9 mouse cellular contexts compared by ENCODE assay signal in genomic region chr10:39506831-39507230, GRCm38 (mm10).
DNase-seq lines count a peak whose midpoint lies in the region; ATAC-seq lines count a peak whose summit lies in the region.
"Had no signal": no experiment of that assay in that cellular context is flagged by ENCODE, and none has a peak within 500 bp of the region (broad histone marks: within the 10 kb centered on the region; RNA-seq: fewer than 3 reads in every experiment).

No protein-coding gene starts in this region.

- peak overlapping the region; percentile 22; the same call in 1 of the 2 replicates for H3K9ac ChIP-seq in neural tube, embryonic 13.5 days
- no peak overlapping the region for H3K9ac ChIP-seq in neural tube, embryonic 14.5 days (replicated peaks; ENCODE audit: low read depth, low read length)
- H3K9ac ChIP-seq: limb, embryonic 12.5 days had no signal

- H3K27ac ChIP-seq in neural tube, embryonic 13.5 days (replicated peaks): peak overlapping the region; percentile 72
- peak overlapping the region; percentile 55 for H3K27ac ChIP-seq in neural tube, embryonic 14.5 days (ENCODE audit: low read depth, low read length)
- H3K27ac ChIP-seq: limb, embryonic 12.5 days had no signal

- H3K4me1 ChIP-seq in neural tube, embryonic 13.5 days (replicated peaks): peaks cover 86% of the 10 kb centered on the region
- peaks cover 50% of the 10 kb centered on the region for H3K4me1 ChIP-seq in neural tube, embryonic 14.5 days (ENCODE audit: control insufficient read depth, insufficient read depth, low read length)

- intact Hi-C loops in heart, postnatal 36 days (cut with DNase I): no loop called here

- no peak overlapping the region for H3K4me2 ChIP-seq in neural tube, embryonic 13.5 days
- no peak overlapping the region for H3K4me2 ChIP-seq in neural tube, embryonic 14.5 days (ENCODE audit: low read depth, low read length)
- H3K4me2 ChIP-seq: limb, embryonic 12.5 days had no signal

- peaks cover 2% of the 10 kb centered on the region; the same call in 1 of the 2 replicates for H3K36me3 ChIP-seq in neural tube, embryonic 13.5 days
- no peaks in the 10 kb centered on the region; the same call in 1 of the 2 replicates for H3K36me3 ChIP-seq in neural tube, embryonic 14.5 days (ENCODE audit: control insufficient read depth, insufficient read depth, low read length)
- H3K36me3 ChIP-seq: limb, embryonic 12.5 days had no signal

- no peak overlapping the region for H3K4me3 ChIP-seq in neural tube, embryonic 13.5 days
- H3K4me3 ChIP-seq in neural tube, embryonic 14.5 days (ENCODE audit: low read depth, low read length): no peak overlapping the region
- H3K4me3 ChIP-seq: limb, embryonic 12.5 days had no signal

- ATAC-seq in neural tube, embryonic 13.5 days (ENCODE audit: low read depth): 0 out of 2 replicates have a peak, but pooled peaks have one; percentile 6
- 0 out of 2 replicates have a peak, but pooled peaks have one; percentile 9 for ATAC-seq in neural tube, embryonic 14.5 days (ENCODE audit: low read depth)

- H3K9me3 ChIP-seq in neural tube, embryonic 13.5 days: no peaks in the 10 kb centered on the region
- H3K9me3 ChIP-seq in neural tube, embryonic 14.5 days (ENCODE audit: control insufficient read depth, low read length): no peaks in the 10 kb centered on the region
- H3K9me3 ChIP-seq: limb, embryonic 12.5 days had no signal

- 81% methylated on average over 7 of the region's 7 CpGs for WGBS in neural tube, embryonic 13.5 days
- 79% methylated on average over 7 of the region's 7 CpGs for WGBS in neural tube, embryonic 14.5 days

- no peaks in the 10 kb centered on the region for H3K27me3 ChIP-seq in neural tube, embryonic 13.5 days
- H3K27me3 ChIP-seq in neural tube, embryonic 14.5 days (ENCODE audit: control insufficient read depth, insufficient read depth, low read length): no peaks in the 10 kb centered on the region

- DNase-seq in neural tube, embryonic 10.5 days (ENCODE audit: extremely low spot score, low spot score): no peak
- peak; percentile 67 to 72 for DNase-seq in cerebellum, adult 18-20 months
- DNase-seq in heart, postnatal 36 days: peak; percentile 28 to 60
- DNase-seq in thymus, postnatal 0 days (ENCODE audit: low spot score): no peak
- no peak for DNase-seq in frontal cortex, postnatal 25 days (ENCODE audit: low spot score in 2 of 2)
- DNase-seq in embryo, embryonic 10.5 days (ENCODE audit: low spot score): no peak

Comparison
In these comparisons a context has a peak if more than half of its experiments do, and no peak if none do; other contexts are left out.
1. DNase-seq: peak in cerebellum, adult 18-20 months (2 of 2) and heart, postnatal 36 days (2 of 2); none in neural tube, embryonic 10.5 days (single experiment), thymus, postnatal 0 days (single experiment), frontal cortex, postnatal 25 days (0 of 2) and embryo, embryonic 10.5 days (single experiment).